Mouse (Mus musculus): ENCODE measurements around the gene Itpr1. TPM values are rescaled to one million over a fixed set of nuclear protein-coding genes. Genes with fewer than 3 reads are reported as not detected.

Itpr1 gene
- polyA plus RNA-seq, 1 experiment from 2014 or later: 5.5 TPM

DNA sequence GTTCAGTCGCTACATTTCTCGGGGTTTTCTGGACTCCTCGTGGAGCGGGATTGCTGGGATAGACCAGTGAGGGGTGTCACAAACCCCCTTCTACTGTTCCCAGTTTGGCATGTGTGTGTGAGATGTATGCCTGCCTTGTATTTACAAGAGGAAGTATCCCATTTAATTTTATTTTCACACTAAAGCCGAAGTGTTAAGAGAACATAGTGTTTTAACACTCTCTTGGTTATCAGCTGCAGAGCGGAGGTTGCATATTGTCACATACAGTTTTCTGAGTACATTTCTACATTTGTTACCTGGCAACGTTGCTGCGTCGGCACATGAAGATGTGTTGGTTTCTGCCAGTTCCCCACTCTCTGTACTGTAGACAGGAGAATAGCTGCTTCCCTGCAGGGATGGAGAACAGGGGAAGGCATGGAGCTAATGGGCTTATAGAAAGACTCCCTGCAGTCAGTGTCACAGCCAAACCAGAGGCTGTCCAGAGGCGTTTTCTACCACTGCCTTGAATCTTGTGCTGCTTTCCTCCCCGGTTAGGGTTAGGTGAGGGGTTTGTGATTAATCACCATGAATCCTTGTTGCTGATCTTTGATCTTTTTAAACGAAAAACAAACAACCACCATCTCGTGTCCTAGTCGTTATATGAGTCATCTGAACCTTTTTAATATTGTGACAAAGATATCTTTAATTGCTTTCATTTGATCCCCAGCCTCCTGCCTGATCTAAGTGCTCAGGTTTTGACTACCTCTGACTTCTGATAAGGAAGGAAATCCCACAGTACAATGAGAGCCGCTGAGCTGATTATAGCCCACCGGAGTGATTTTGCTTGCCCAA, 241.4 kb downstream of the Itpr1 start:
- H3K27ac ChIP-seq (replicated peaks; ENCODE audit: low read depth, low read length): no peak overlapping the region
- no peak for ATAC-seq (ENCODE audit: low FRiP score, low TSS enrichment)
- H3K36me3 ChIP-seq (ENCODE audit: control insufficient read depth, insufficient read depth, low read length): no peaks in the 10 kb centered on the region
- no peaks in the 10 kb centered on the region for H3K27me3 ChIP-seq (ENCODE audit: control insufficient read depth, insufficient read depth, low read length)
- peaks cover 25% of the 10 kb centered on the region; the same call in 1 of the 2 replicates for H3K4me1 ChIP-seq (ENCODE audit: control insufficient read depth, insufficient read depth, low read length)
- DNase-seq: peak; percentile 43
- H3K9me3 ChIP-seq (ENCODE audit: control insufficient read depth, low read length): no peaks in the 10 kb centered on the region
- H3K4me2 ChIP-seq (ENCODE audit: low read length): no peak overlapping the region
- 63% methylated on average over 16 of the region's 16 CpGs for WGBS
- H3K4me3 ChIP-seq (replicated peaks; ENCODE audit: low read depth, low read length): no peak overlapping the region
- H3K9ac ChIP-seq (replicated peaks; ENCODE audit: low read length): no peak overlapping the region

DNA sequence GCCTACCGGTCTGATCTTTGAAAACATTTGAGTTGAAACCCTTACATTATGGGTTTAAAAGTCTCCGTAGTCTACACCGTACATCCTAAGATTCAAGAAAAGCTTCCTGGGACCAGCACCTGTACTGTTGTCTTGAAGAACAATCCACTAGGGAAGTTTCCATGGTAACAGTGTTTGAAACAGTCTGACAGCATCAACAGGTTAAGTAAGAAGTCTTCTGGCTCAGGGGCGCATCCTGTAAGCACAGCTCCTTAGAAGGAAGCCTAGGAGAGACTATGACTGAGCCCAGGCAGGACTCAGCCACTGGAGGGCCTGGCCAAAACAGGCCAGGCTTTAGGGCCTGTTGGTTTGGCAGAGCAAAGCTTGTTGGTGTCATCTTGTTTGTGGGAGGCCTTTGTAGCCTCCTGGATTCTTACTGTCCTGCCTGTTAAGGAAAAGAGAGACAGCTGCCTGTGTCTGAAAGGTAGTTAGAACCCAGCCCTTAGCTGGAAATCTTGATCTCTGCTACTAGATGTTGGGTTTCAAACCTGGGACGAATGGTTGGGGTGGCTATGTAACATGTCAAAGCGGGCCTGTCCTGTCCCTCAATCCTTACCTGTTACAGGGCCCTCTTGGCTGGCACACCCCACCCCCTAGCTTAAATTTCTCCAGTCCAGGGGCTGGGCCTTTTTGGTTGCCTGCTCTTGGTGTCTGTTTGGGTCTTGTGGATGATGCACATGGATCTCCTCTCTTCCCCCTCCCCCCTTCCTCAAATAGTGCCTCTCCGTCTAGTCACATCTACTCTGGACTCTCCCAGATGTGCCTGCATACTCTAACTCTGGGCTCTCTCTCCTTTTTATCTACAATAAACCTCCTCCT, 242.3 kb downstream of the Itpr1 start:
- 85% methylated on average over 7 of the region's 7 CpGs for WGBS
- ATAC-seq (ENCODE audit: low FRiP score, low TSS enrichment) (no peak), DNase-seq (peak; percentile 41)
- H3K4me2 ChIP-seq (ENCODE audit: low read length): no peak overlapping the region
- H3K27ac ChIP-seq (replicated peaks; ENCODE audit: low read depth, low read length): no peak overlapping the region
- H3K27me3 ChIP-seq (ENCODE audit: control insufficient read depth, insufficient read depth, low read length): no peaks in the 10 kb centered on the region
- H3K36me3 ChIP-seq (ENCODE audit: control insufficient read depth, insufficient read depth, low read length): no peaks in the 10 kb centered on the region
- H3K9me3 ChIP-seq (ENCODE audit: control insufficient read depth, low read length): no peaks in the 10 kb centered on the region
- H3K4me3 ChIP-seq (replicated peaks; ENCODE audit: low read depth, low read length): no peak overlapping the region
- peaks cover 25% of the 10 kb centered on the region; the same call in 1 of the 2 replicates for H3K4me1 ChIP-seq (ENCODE audit: control insufficient read depth, insufficient read depth, low read length)
- no peak overlapping the region for H3K9ac ChIP-seq (replicated peaks; ENCODE audit: low read length)

DNA sequence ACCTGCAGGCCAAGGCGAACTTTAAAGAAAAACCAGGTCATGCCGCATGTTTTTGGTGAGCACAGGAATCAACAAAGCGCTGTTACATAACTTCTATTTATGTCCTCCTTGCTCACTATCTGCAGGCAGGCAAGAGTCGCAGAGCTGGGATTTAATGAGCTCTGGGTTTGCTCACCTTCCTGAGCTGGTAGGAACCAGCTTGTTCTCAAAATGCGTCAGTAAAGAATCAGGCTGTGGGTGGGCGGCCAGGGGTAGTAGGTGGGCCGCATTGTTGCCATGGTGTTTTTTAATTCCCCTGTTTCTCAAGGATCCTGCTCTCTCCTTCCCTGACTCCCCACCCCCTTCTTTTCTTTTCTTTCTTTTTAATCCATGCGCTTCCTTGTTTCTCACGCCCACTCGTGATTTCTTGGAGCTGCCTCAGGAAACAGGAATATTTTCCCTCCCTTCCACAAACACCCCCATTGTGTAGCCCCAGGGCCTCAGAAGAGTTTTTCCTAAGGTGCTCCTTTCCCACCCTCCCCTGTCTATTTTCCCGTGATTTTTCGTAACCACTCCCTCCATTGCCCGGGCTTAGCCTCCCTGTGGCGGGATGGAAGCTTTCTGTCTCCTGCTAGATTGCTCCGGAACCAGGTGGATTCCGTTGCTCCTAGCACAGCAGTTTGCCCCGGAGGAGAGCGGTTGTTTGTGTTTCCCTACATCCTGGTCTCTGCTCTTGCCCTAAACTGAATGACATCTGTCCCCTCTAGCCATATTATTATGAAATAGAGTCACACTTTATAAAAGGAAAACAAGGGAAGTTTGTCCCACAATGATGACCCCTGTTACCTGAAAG, 243.6 kb downstream of the Itpr1 start:
- no peak overlapping the region; the same call in 1 of the 2 replicates for H3K9ac ChIP-seq (replicated peaks; ENCODE audit: low read length)
- H3K4me3 ChIP-seq (replicated peaks; ENCODE audit: low read depth, low read length): peak overlapping the region; percentile 17; the same call in 1 of the 2 replicates
- peak overlapping the region; percentile 54 for H3K4me2 ChIP-seq (ENCODE audit: low read length)
- WGBS: 6% methylated on average over 18 of the region's 18 CpGs
- no peaks in the 10 kb centered on the region for H3K27me3 ChIP-seq (ENCODE audit: control insufficient read depth, insufficient read depth, low read length)
- ATAC-seq (ENCODE audit: low FRiP score, low TSS enrichment): peak; percentile 53
- DNase-seq: peak; percentile 64
- H3K9me3 ChIP-seq (ENCODE audit: control insufficient read depth, low read length): no peaks in the 10 kb centered on the region
- peaks cover 25% of the 10 kb centered on the region; the same call in 1 of the 2 replicates for H3K4me1 ChIP-seq (ENCODE audit: control insufficient read depth, insufficient read depth, low read length)
- peak overlapping the region; percentile 20; the same call in 1 of the 2 replicates for H3K27ac ChIP-seq (replicated peaks; ENCODE audit: low read depth, low read length)
- H3K36me3 ChIP-seq (ENCODE audit: control insufficient read depth, insufficient read depth, low read length): no peaks in the 10 kb centered on the region

DNA sequence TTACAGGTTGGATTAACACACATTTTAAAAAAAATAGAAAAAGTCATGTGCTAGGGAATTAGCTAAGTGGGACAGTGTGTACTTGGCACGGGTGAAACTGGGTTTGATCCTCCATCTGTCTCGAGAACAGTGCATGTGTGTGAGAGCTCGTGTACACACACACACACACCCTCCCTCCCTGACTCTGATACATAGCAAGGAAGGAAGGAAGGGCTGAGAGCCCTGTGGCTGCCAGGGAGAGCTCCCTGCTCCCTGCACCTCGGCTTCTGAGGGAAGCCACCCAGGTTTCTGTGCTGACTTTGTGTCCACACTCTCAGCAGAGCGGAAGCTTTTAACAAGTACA, 244.1 kb downstream of the Itpr1 start:
- peak; percentile 28 for DNase-seq
- H3K9ac ChIP-seq (replicated peaks; ENCODE audit: low read length): no peak overlapping the region
- no peaks in the 10 kb centered on the region for H3K9me3 ChIP-seq (ENCODE audit: control insufficient read depth, low read length)
- 8% methylated on average over 5 of the region's 5 CpGs for WGBS
- no peak overlapping the region for H3K27ac ChIP-seq (replicated peaks; ENCODE audit: low read depth, low read length)
- peak overlapping the region; percentile 54 for H3K4me2 ChIP-seq (ENCODE audit: low read length)
- peak; percentile 40; the same call in 1 of the 2 replicates for ATAC-seq (ENCODE audit: low FRiP score, low TSS enrichment)
- H3K36me3 ChIP-seq (ENCODE audit: control insufficient read depth, insufficient read depth, low read length): no peaks in the 10 kb centered on the region
- no peak overlapping the region; the same call in 1 of the 2 replicates for H3K4me3 ChIP-seq (replicated peaks; ENCODE audit: low read depth, low read length)
- H3K27me3 ChIP-seq (ENCODE audit: control insufficient read depth, insufficient read depth, low read length): no peaks in the 10 kb centered on the region
- peaks cover 25% of the 10 kb centered on the region; the same call in 1 of the 2 replicates for H3K4me1 ChIP-seq (ENCODE audit: control insufficient read depth, insufficient read depth, low read length)

DNA sequence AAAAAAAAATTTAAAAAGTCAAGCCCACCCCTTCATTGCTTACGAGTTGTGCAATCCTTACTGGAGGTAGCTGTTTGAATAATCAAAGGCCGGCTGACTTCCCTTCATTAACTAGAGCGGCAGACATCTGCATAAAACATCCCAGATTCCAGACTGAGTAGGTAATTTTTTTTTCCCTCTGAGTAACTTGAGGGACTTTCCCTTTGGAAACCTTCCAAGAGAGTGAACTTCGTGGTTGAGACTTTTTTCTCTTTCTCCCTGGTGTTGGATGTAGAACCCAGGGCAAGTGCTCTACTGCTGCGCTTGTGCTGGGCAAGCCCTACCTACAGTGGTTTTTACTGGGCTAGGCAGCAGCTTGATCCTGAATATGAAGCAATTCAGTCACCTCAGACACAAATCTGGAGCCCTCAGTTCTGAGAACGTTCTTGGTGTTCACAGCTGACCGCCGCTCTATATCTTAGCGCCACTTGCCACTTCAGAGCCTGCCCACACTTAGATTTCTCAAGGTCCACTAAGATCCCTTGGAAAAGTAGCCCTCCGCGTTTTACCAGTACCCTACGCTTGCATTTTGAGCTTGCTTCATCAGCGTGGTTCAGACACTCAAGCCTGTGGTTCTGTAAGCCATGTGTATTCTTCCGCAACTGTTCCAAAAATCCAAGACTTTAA, 244.8 kb downstream of the Itpr1 start:
- H3K36me3 ChIP-seq (ENCODE audit: control insufficient read depth, insufficient read depth, low read length): no peaks in the 10 kb centered on the region
- H3K27ac ChIP-seq (replicated peaks; ENCODE audit: low read depth, low read length): no peak overlapping the region
- WGBS: 57% methylated on average over 14 of the region's 14 CpGs
- H3K4me1 ChIP-seq (ENCODE audit: control insufficient read depth, insufficient read depth, low read length): peaks cover 25% of the 10 kb centered on the region; the same call in 1 of the 2 replicates
- no peaks in the 10 kb centered on the region for H3K27me3 ChIP-seq (ENCODE audit: control insufficient read depth, insufficient read depth, low read length)
- no peak overlapping the region for H3K9ac ChIP-seq (replicated peaks; ENCODE audit: low read length)
- no peak overlapping the region for H3K4me2 ChIP-seq (ENCODE audit: low read length)
- ATAC-seq (ENCODE audit: low FRiP score, low TSS enrichment): no peak
- H3K9me3 ChIP-seq (ENCODE audit: control insufficient read depth, low read length): no peaks in the 10 kb centered on the region
- no peak overlapping the region for H3K4me3 ChIP-seq (replicated peaks; ENCODE audit: low read depth, low read length)
- DNase-seq: peak; percentile 24

DNA sequence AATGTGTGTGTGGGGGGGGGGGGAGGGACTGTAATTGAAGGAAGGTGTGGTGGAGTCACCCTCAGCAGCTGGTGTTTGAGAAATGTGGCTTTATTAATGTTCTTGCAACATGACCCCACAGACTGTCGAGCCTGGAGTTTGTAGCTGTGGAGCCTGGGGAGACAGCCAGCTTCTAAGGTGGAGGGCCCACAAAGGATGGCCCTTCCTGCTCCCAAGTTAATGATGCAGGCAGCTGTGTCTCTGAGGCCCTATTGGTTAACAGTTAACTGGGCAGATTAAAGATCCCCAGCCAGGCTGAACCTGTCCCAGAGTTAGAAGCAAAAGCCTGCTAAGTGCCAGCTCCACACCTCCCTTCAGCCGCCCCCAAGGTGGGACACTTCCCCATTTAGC, 245.3 kb downstream of the Itpr1 start:
- no peaks in the 10 kb centered on the region for H3K9me3 ChIP-seq (ENCODE audit: control insufficient read depth, low read length)
- H3K27ac ChIP-seq (replicated peaks; ENCODE audit: low read depth, low read length): no peak overlapping the region
- no peak overlapping the region for H3K4me3 ChIP-seq (replicated peaks; ENCODE audit: low read depth, low read length)
- H3K36me3 ChIP-seq (ENCODE audit: control insufficient read depth, insufficient read depth, low read length): no peaks in the 10 kb centered on the region
- no peak overlapping the region for H3K9ac ChIP-seq (replicated peaks; ENCODE audit: low read length)
- ATAC-seq (ENCODE audit: low FRiP score, low TSS enrichment): no peak
- no peaks in the 10 kb centered on the region for H3K27me3 ChIP-seq (ENCODE audit: control insufficient read depth, insufficient read depth, low read length)
- WGBS: 57% methylated on average over 2 of the region's 2 CpGs
- no peak overlapping the region for H3K4me2 ChIP-seq (ENCODE audit: low read length)
- no peak for DNase-seq
- H3K4me1 ChIP-seq (ENCODE audit: control insufficient read depth, insufficient read depth, low read length): peaks cover 25% of the 10 kb centered on the region; the same call in 1 of the 2 replicates

DNA sequence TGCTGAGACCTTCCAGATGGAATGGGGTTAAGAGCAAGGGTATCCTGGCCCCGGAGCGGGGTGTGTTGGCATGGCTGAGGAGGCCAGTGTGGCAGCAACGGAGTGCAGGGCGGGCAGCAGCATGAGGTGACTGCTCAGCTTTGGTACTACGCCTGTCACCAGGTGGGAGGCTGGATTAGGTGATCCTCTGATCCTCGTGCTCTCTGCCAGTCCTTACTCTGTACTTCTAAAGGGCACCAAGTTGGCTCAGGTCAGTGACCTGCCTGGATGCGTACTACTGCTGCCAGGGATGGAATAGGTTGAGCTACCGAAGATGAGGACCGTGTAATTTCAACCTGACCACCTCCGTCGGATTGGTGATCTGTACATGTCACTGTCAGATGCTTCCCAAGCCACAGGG, 245.9 kb downstream of the Itpr1 start:
- H3K9ac ChIP-seq (replicated peaks; ENCODE audit: low read length): no peak overlapping the region
- ATAC-seq (ENCODE audit: low FRiP score, low TSS enrichment): no peak
- 91% methylated on average over 11 of the region's 11 CpGs for WGBS
- no peaks in the 10 kb centered on the region for H3K9me3 ChIP-seq (ENCODE audit: control insufficient read depth, low read length)
- no peak overlapping the region for H3K4me3 ChIP-seq (replicated peaks; ENCODE audit: low read depth, low read length)
- no peak for DNase-seq
- no peak overlapping the region for H3K27ac ChIP-seq (replicated peaks; ENCODE audit: low read depth, low read length)
- H3K27me3 ChIP-seq (ENCODE audit: control insufficient read depth, insufficient read depth, low read length): no peaks in the 10 kb centered on the region
- H3K4me2 ChIP-seq (ENCODE audit: low read length): no peak overlapping the region
- H3K36me3 ChIP-seq (ENCODE audit: control insufficient read depth, insufficient read depth, low read length): no peaks in the 10 kb centered on the region
- peaks cover 22% of the 10 kb centered on the region; the same call in 1 of the 2 replicates for H3K4me1 ChIP-seq (ENCODE audit: control insufficient read depth, insufficient read depth, low read length)
